In the genomic region with DNA sequence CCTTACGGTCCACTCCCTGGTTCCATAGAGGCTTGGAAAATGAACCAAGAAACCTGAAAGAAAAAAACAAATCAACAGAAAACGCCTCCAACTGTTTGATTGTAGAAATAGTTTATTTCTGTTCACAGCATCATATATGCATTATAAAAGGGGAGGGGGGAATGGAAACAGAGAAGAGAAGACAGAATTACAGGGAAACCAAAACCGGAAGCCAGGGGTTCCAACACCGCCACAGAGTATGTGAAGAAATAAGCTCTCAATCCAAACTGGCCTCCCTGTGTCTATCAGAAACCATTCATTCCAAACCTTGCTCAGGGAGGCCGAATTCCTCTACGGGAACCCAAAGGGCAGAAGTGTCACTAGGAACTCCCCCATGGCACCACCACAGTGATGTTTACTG, we compare ENCODE assay signal across 10 mouse cellular contexts. TPM values are rescaled to one million over a fixed set of nuclear protein-coding genes. Genes with fewer than 3 reads are reported as not detected.
DNase-seq lines count a peak whose midpoint lies in the region; ATAC-seq and TF ChIP-seq lines count a peak whose summit lies in the region.
"Had no signal": no experiment of that assay in that cellular context is flagged by ENCODE, and none has a peak within 500 bp of the region (broad histone marks: within the 10 kb centered on the region; RNA-seq: fewer than 3 reads in every experiment).

No protein-coding gene starts in this region.

- ATAC-seq in heart, postnatal 0 days (ENCODE audit: insufficient read depth, low read depth): no peak
- no peak for ATAC-seq in forebrain, embryonic 12.5 days (ENCODE audit: low FRiP score)
- ATAC-seq in midbrain, embryonic 12.5 days (ENCODE audit: low FRiP score, low read depth): no peak

- TF ChIP-seq EP300 in heart, postnatal 0 days (IDR thresholded peaks at IDR 0.05; ENCODE audit: low read depth): no peak

- no peak overlapping the region for H3K9ac ChIP-seq in heart, postnatal 0 days (replicated peaks; ENCODE audit: low read depth, low read length)
- H3K9ac ChIP-seq in forebrain, embryonic 12.5 days: no peak overlapping the region
- H3K9ac ChIP-seq in midbrain, embryonic 12.5 days (replicated peaks): peak overlapping the region; percentile 99; the same call in 1 of the 2 replicates

- TF ChIP-seq CTCF in heart, postnatal 0 days (IDR thresholded peaks at IDR 0.05; ENCODE audit: low read depth): no peak

- no peaks in the 10 kb centered on the region for H3K36me3 ChIP-seq in heart, postnatal 0 days (replicated peaks; ENCODE audit: control insufficient read depth, insufficient read depth, low read length)
- peaks cover 13% of the 10 kb centered on the region for H3K36me3 ChIP-seq in forebrain, embryonic 12.5 days (replicated peaks)
- H3K36me3 ChIP-seq in midbrain, embryonic 12.5 days: peaks cover 10% of the 10 kb centered on the region

- intact Hi-C loops in gastrocnemius, postnatal 14 days (cut with DNase I; ENCODE audit: low total_unique reads): no loop called here

- H3K27ac ChIP-seq in heart, postnatal 0 days (ENCODE audit: low read depth): no peak overlapping the region
- H3K27ac ChIP-seq in forebrain, embryonic 12.5 days: no peak overlapping the region
- H3K27ac ChIP-seq in midbrain, embryonic 12.5 days (replicated peaks): no peak overlapping the region

- DNase-seq in heart, postnatal 0 days (ENCODE audit: low spot score): no peak
- DNase-seq in heart, adult 9 months (ENCODE audit: low spot score in 2 of 2): no peak
- peak; percentile 64 for DNase-seq in CD4-positive helper T cell, adult 2 months (ENCODE audit: low read depth, low spot score)
- DNase-seq in testis, postnatal 10 days (ENCODE audit: low spot score): no peak
- DNase-seq in gastrocnemius, postnatal 14 days: no peak
- no peak for DNase-seq in right cerebral cortex, adult 2 months (ENCODE audit: low spot score in 2 of 2)
- DNase-seq: adrenal gland, adult 8-10 months; layer of hippocampus, adult 9-11 months had no signal

- 87% methylated on average over 6 of the region's 6 CpGs for WGBS in heart, postnatal 0 days
- 88% methylated on average over 6 of the region's 6 CpGs for WGBS in forebrain, embryonic 12.5 days
- WGBS in midbrain, embryonic 12.5 days: 94% methylated on average over 6 of the region's 6 CpGs

- peak overlapping the region; percentile 85; the same call in 1 of the 2 replicates for H3K4me3 ChIP-seq in heart, postnatal 0 days (ENCODE audit: low read depth, low read length)
- H3K4me3 ChIP-seq in forebrain, embryonic 12.5 days (replicated peaks): peak overlapping the region; percentile 95
- H3K4me3 ChIP-seq in midbrain, embryonic 12.5 days: peak overlapping the region; percentile 97

- H3K4me1 ChIP-seq in heart, postnatal 0 days (ENCODE audit: control insufficient read depth, insufficient read depth): peaks cover 28% of the 10 kb centered on the region
- H3K4me1 ChIP-seq in forebrain, embryonic 12.5 days: peaks cover 21% of the 10 kb centered on the region
- peaks cover 22% of the 10 kb centered on the region for H3K4me1 ChIP-seq in midbrain, embryonic 12.5 days

- peak overlapping the region; percentile 87 for H3K4me2 ChIP-seq in heart, postnatal 0 days (ENCODE audit: low read depth, low read length)
- peak overlapping the region; percentile 70 for H3K4me2 ChIP-seq in forebrain, embryonic 12.5 days
- peak overlapping the region; percentile 67 for H3K4me2 ChIP-seq in midbrain, embryonic 12.5 days (replicated peaks)

- H3K9me3 ChIP-seq in heart, postnatal 0 days (replicated peaks; ENCODE audit: control insufficient read depth, low read length): no peaks in the 10 kb centered on the region
- H3K9me3 ChIP-seq in forebrain, embryonic 12.5 days: no peaks in the 10 kb centered on the region
- H3K9me3 ChIP-seq in midbrain, embryonic 12.5 days: no peaks in the 10 kb centered on the region

- no peaks in the 10 kb centered on the region for H3K27me3 ChIP-seq in heart, postnatal 0 days (ENCODE audit: control insufficient read depth, insufficient read depth, low read length)
- peaks cover 4% of the 10 kb centered on the region; the same call in 1 of the 2 replicates for H3K27me3 ChIP-seq in forebrain, embryonic 12.5 days
- peaks cover under 1% of the 10 kb centered on the region for H3K27me3 ChIP-seq in midbrain, embryonic 12.5 days

RNA-seq across cellular contexts. Expression of a gene that starts 3.9 kb away (rescaled TPM):
- 20.9 and 23.4 TPM in 2 replicates for total RNA-seq in heart, postnatal 0 days (2014; rRNA removed; ENCODE audit: low replicate concordance)
- polyA plus RNA-seq in heart, postnatal 0 days (2015; fragmentation: Nextera tagmentation; extraction: Ambion mirVana): 6.0 and 6.2 TPM in 2 replicates
- 34.7 and 35.2 TPM in 2 replicates for polyA plus RNA-seq in forebrain, embryonic 12.5 days (2016; fragmentation: Nextera tagmentation; extraction: Ambion mirVana)
- polyA plus RNA-seq in midbrain, embryonic 12.5 days (2016; fragmentation: Nextera tagmentation; extraction: Ambion mirVana): 43.5 and 51.0 TPM in 2 replicates
- 1 to 10 TPM; 2.0 to 3.8 TPM for total RNA-seq in gastrocnemius, postnatal 14 days (2021)
